Mouse (Mus musculus) hindbrain, embryonic 16.5 days (tissue): Measurements from ENCODE around the gene Nefh. TPM values are rescaled to one million over a fixed set of nuclear protein-coding genes. Genes with fewer than 3 reads are reported as not detected.

ENCODE experiments used
- ATAC-seq: fragments of 200-750 bp; cut with Nextera tagmentation; 2 replicates; pipeline ENCODE4 v1.8.0; 2017; ENCODE audit warnings: moderate TSS enrichment, moderate library complexity
- H3K27ac ChIP-seq: fragments of 300-500 bp; sonication (generic); 2 replicates; pipeline ENCODE4 v1.5.1; 2014; ENCODE audit warnings: low read depth, mild to moderate bottlenecking, control low read depth, low read length, moderate library complexity
- H3K27me3 ChIP-seq: fragments of 300-500 bp; sonication (generic); replicated peaks from 2 replicates; pipeline ENCODE4 v1.6.1; 2014; ENCODE audit warnings: low read length; ENCODE audit not compliant: control insufficient read depth, insufficient read depth
- H3K36me3 ChIP-seq: fragments of 300-500 bp; sonication (generic); 2 replicates; pipeline ENCODE4 v1.6.1; 2014; ENCODE audit warnings: mild to moderate bottlenecking, low read length, moderate library complexity, mixed read lengths; ENCODE audit not compliant: control insufficient read depth, insufficient read depth
- H3K4me1 ChIP-seq: fragments of 300-500 bp; sonication (generic); 2 replicates; pipeline ENCODE4 v1.6.1; 2014; ENCODE audit warnings: low read depth, low read length; ENCODE audit not compliant: control insufficient read depth, insufficient read depth
- H3K4me2 ChIP-seq: fragments of 300-500 bp; sonication (generic); 2 replicates; pipeline ENCODE4 v1.6.1; 2014; ENCODE audit warnings: mild to moderate bottlenecking, low read length, control low read depth, moderate library complexity
- H3K4me3 ChIP-seq: fragments of 300-500 bp; sonication (generic); 2 replicates; pipeline ENCODE4 v1.5.1; 2014; ENCODE audit warnings: mild to moderate bottlenecking, low read length, control low read depth, moderate library complexity
- H3K9ac ChIP-seq: fragments of 300-500 bp; sonication (generic); 2 replicates; pipeline ENCODE4 v1.6.1; 2014; ENCODE audit warnings: low read depth, mild to moderate bottlenecking, control low read depth, low read length, moderate library complexity
- H3K9me3 ChIP-seq: fragments of 300-500 bp; sonication (generic); 2 replicates; pipeline ENCODE4 v1.6.1; 2014; ENCODE audit warnings: mild to moderate bottlenecking, low read length, moderate library complexity; ENCODE audit not compliant: control insufficient read depth
- WGBS: fragments of 180-500 bp; shearing (Covaris S2); extraction: QIAGEN DNeasy Blood & Tissue Kit; methylation state at CpG from one replicate; pipeline ENCODE4 v1.1.7; 2014; 5-methylcytosine and 5-hydroxymethylcytosine counted together
- polyA plus RNA-seq: library from polyadenylated mRNA; unstranded; fragments of >200 nt; fragmentation: Nextera tagmentation; extraction: Ambion mirVana; gene quantifications from 2 replicates; pipeline ENCODE4 v1.2.1, GENCODE M21; 2015

Nefh gene
- polyA plus RNA-seq, 1 experiment from 2014 or later, result 14.3 TPM

GRCm38 (mm10) chr11:4983538-4983937 lies 35.7 kb upstream of the Nefh start:
- no peak for ATAC-seq
- H3K36me3 ChIP-seq, result no peaks in the 10 kb centered on the region
- peaks cover 10% of the 10 kb centered on the region for H3K4me1 ChIP-seq
- no peak overlapping the region for H3K27ac ChIP-seq
- H3K27me3 ChIP-seq, result no peaks in the 10 kb centered on the region
- H3K4me3 ChIP-seq, result no peak overlapping the region
- WGBS, result 79% methylated on average over 2 of the region's 2 CpGs
- H3K9ac ChIP-seq, result no peak overlapping the region
- no peak overlapping the region for H3K4me2 ChIP-seq
- H3K9me3 ChIP-seq, result no peaks in the 10 kb centered on the region

- H3K36me3 ChIP-seq, result no peaks in the 10 kb centered on the region
- no peak overlapping the region for H3K27ac ChIP-seq
- ATAC-seq, result no peak
- no peaks in the 10 kb centered on the region for H3K9me3 ChIP-seq
- H3K4me2 ChIP-seq, result no peak overlapping the region
- no peaks in the 10 kb centered on the region for H3K27me3 ChIP-seq
- H3K9ac ChIP-seq, result no peak overlapping the region
- peaks cover 10% of the 10 kb centered on the region for H3K4me1 ChIP-seq
- no peak overlapping the region for H3K4me3 ChIP-seq
- WGBS, result 71% methylated on average over 3 of the region's 3 CpGs
These were observed 35.1 kb upstream of the Nefh start for GRCm38 (mm10) chr11:4983010-4983409.

GRCm38 (mm10) chr11:4975623-4976022 lies 27.8 kb upstream of the Nefh start:
- 7% methylated on average over 14 of the region's 14 CpGs for WGBS
- Histone ChIP-seq H3K27me3 (no peaks in the 10 kb centered on the region), H3K27ac (no peak overlapping the region), H3K4me1 (no peaks in the 10 kb centered on the region), H3K4me3 (no peak overlapping the region), H3K9me3 (no peaks in the 10 kb centered on the region), H3K4me2 (peak overlapping the region; percentile 4; the same call in 1 of the 2 replicates), H3K9ac (no peak overlapping the region), H3K36me3 (no peaks in the 10 kb centered on the region)
- peak; percentile 53; the same call in 1 of the 2 replicates for ATAC-seq

GRCm38 (mm10) chr11:4974376-4975122 lies 26.7 kb upstream of the Nefh start:
- Histone ChIP-seq H3K9me3 (no peaks in the 10 kb centered on the region), H3K36me3 (no peaks in the 10 kb centered on the region), H3K27ac (no peak overlapping the region), H3K27me3 (no peaks in the 10 kb centered on the region), H3K4me2 (no peak overlapping the region), H3K4me1 (no peaks in the 10 kb centered on the region), H3K9ac (no peak overlapping the region), H3K4me3 (no peak overlapping the region)
- ATAC-seq, result no peak
- 81% methylated on average over 11 of the region's 11 CpGs for WGBS

- Histone ChIP-seq H3K4me2 (no peak overlapping the region), H3K9me3 (no peaks in the 10 kb centered on the region), H3K4me1 (no peaks in the 10 kb centered on the region), H3K27me3 (no peaks in the 10 kb centered on the region), H3K9ac (no peak overlapping the region), H3K27ac (no peak overlapping the region), H3K36me3 (no peaks in the 10 kb centered on the region), H3K4me3 (no peak overlapping the region)
- ATAC-seq, result no peak
- 95% methylated on average over 2 of the region's 2 CpGs for WGBS
These were observed 26.0 kb upstream of the Nefh start for GRCm38 (mm10) chr11:4973871-4974256.

GRCm38 (mm10) chr11:4972967-4973870 lies 25.4 kb upstream of the Nefh start:
- no peaks in the 10 kb centered on the region for H3K36me3 ChIP-seq
- ATAC-seq, result peak; percentile 53; the same call in 1 of the 2 replicates
- 50% methylated on average over 13 of the region's 13 CpGs for WGBS
- H3K4me3 ChIP-seq, result no peak overlapping the region
- H3K9me3 ChIP-seq, result no peaks in the 10 kb centered on the region
- H3K9ac ChIP-seq, result no peak overlapping the region
- H3K4me1 ChIP-seq, result no peaks in the 10 kb centered on the region
- no peaks in the 10 kb centered on the region for H3K27me3 ChIP-seq
- H3K4me2 ChIP-seq, result no peak overlapping the region
- H3K27ac ChIP-seq, result no peak overlapping the region

GRCm38 (mm10) chr11:4968376-4968775 lies 20.5 kb upstream of the Nefh start:
- Histone ChIP-seq H3K27me3 (no peaks in the 10 kb centered on the region), H3K36me3 (no peaks in the 10 kb centered on the region), H3K4me1 (no peaks in the 10 kb centered on the region), H3K9ac (0 out of 2 replicates have a peak overlapping the region, but pooled peaks have one; percentile 7), H3K27ac (no peak overlapping the region), H3K4me2 (no peak overlapping the region), H3K4me3 (no peak overlapping the region), H3K9me3 (no peaks in the 10 kb centered on the region)
- no peak for ATAC-seq
- WGBS, result 64% methylated on average over 10 of the region's 10 CpGs

GRCm38 (mm10) chr11:4967549-4967948 lies 19.7 kb upstream of the Nefh start:
- no peaks in the 10 kb centered on the region for H3K27me3 ChIP-seq
- no peak for ATAC-seq
- no peaks in the 10 kb centered on the region for H3K36me3 ChIP-seq
- H3K9me3 ChIP-seq, result no peaks in the 10 kb centered on the region
- 60% methylated on average over 2 of the region's 2 CpGs for WGBS
- no peak overlapping the region for H3K4me3 ChIP-seq
- H3K4me2 ChIP-seq, result no peak overlapping the region
- H3K9ac ChIP-seq, result no peak overlapping the region
- H3K27ac ChIP-seq, result no peak overlapping the region
- H3K4me1 ChIP-seq, result no peaks in the 10 kb centered on the region

- no peak overlapping the region for H3K4me2 ChIP-seq
- H3K9me3 ChIP-seq, result no peaks in the 10 kb centered on the region
- no peaks in the 10 kb centered on the region for H3K36me3 ChIP-seq
- H3K4me1 ChIP-seq, result no peaks in the 10 kb centered on the region
- H3K9ac ChIP-seq, result no peak overlapping the region
- no peak overlapping the region for H3K27ac ChIP-seq
- WGBS, result 76% methylated on average over 5 of the region's 5 CpGs
- H3K27me3 ChIP-seq, result no peaks in the 10 kb centered on the region
- H3K4me3 ChIP-seq, result no peak overlapping the region
- no peak for ATAC-seq
These were observed 19.0 kb upstream of the Nefh start for GRCm38 (mm10) chr11:4966888-4967287.
